Mouse (Mus musculus): ENCODE results near the gene Trmt5.

DNA sequence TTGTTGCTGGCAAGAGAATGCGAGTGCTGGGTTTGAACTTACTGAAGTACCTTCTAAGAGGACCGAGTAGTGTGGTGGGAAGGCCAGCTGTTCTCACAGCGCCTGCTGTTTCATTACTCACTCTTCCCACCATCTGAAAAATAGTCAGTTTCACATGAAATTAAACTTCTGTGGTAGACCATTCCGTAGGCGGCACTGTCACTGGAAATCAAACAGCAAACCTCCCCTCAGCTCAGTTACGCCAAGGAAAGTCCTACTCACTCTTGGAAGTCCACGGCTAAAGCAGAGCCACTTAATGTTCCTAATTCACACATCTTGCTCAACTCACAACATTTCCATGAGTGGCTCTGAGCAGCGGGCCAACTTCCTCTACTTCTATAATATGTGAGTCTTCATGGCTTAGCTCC, 37.7 kb upstream of the Trmt5 start:
- TF ChIP-seq CTCF (IDR thresholded peaks at IDR 0.05; ENCODE audit: insufficient read depth, low read depth, low read length) (no peak), POLR2A (IDR thresholded peaks at IDR 0.05; ENCODE audit: insufficient read depth, low read depth, low read length) (no peak)

Data from olfactory bulb, adult 2 months (tissue).